Mouse (Mus musculus) left cerebral cortex, postnatal 36 days (tissue): Measurements from ENCODE around the gene Gm19402. TPM values are rescaled to one million over a fixed set of nuclear protein-coding genes. Genes with fewer than 3 reads are reported as not detected.

Experiments
- DNase-seq, 2 experiments: peaks; one replicate each; pipeline ENCODE4 v3.0.0; 2021 to 2022; ENCODE audit warnings: low spot score in 2 of 2, mixed read lengths in 1 of 2
- intact Hi-C: fragments of 180-260 bp; cut with DNase I; formaldehyde crosslinking; loops from one replicate; pipeline ENCODE4 v1.15.1; 2025
- microRNA-seq: library from miRNA; unstranded; fragments of <30 nt; microRNA quantifications from one replicate; pipeline ENCODE4 v1.2.0, GENCODE M21; 2022
- total RNA-seq, 2 experiments: library from RNA; stranded (reverse); gene quantifications; 2 replicates each; pipeline ENCODE4 v1.2.3; 2021

Gene Gm19402
- total RNA-seq, 2 experiments from 2014 or later = not detected

DNA sequence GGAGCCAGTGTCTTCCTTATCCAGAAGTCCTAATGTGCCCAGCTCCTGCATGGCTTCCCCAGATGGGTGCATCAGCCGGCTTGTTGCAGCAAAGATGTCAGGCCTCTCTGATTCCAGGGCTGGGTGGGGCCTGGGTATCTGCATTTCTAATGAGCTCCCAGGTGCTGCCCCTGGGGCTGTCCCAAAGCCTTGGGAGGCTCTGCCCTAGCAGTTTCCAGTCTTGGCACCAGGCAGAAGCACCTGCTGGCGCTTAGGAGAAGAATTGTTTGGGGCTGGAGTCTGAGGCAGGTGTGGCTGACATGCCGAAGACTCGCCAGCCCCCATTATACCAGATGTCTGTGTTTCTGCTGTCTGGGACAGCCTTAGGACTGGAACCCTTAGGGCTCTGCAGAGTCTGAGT is 19.8 kb downstream of the Gm19402 start:
- DNase-seq = no peak
- intact Hi-C loops = no loop called here

DNA sequence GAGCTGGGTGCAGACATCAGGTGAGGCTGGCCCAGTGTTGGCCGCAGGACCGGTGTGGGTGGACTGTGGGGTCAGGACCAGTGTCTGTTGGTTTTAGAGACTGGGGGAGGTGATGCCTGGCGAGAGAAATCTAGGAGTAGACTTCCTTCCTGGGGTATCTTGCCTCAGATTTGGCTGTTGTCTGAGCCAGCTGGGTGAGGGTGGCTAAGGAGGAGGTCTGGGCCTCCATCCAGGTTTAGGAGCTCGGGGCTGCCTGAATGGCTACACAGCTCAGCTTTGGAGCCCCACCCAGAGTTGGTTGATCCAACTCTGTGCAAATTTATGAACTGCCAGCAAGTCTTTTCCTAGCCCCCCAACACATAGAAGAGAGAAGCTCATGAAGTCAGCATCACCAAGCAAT is 23.2 kb downstream of the Gm19402 start:
- DNase-seq = peak in 1 of 2 experiments; percentile 56

DNA sequence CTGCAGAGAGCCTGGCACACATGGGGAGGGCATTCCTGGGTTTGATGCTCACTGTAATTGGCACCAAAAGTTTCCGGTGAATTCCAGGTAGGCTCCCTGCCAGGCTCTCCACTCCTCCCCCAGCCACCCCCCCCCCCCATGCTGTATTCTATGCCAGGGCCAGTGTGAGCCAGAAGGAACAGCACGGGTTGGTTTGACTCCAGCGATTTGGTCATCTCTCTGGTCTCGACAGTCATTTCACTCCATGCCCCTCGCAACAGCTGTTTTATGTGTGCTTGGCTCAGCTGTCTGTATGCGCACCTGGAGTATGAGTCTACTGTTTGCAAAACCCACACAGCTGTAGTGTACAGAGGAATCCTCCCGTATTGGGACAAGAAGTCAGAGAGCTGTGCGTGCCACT is 24.2 kb downstream of the Gm19402 start:
- no peak for DNase-seq
- intact Hi-C loops = no loop called here

More for the DNA sequence above, 23.2 kb downstream of the Gm19402 start:
- intact Hi-C loops = no loop called here

DNA sequence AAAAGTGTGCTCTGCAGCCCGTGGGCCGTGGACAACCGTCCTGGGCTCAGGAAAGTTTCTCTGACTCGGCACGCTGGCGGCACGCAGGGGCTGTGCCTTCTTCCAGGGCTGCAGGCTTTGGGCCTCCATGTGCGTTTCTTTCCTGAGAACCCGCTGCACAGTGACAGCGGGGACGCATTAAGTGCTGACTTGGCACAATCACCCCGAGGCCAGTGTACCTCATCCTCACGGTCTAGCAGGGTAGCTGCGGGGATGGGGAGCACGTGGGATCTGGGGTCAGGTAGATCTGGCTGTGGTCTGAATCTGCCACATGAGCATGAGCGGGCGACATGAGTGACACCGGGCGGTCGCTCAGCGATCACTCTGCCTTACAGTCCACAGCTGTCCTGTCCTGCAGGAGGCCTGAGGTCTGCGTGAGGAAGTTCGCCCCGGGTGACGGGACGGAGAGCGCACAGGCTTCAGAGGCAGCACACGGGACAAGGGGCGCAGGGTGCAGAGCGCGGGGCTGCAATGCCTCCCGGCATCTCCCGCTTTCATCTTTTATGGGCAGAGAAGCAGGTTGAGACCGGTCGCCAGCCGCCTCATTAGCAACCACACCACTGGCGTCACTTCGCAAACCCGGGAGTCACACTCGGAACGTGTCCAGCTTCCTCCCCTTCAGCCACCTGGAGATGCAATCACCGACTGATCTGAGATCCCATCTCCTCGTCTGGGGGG is 26.4 kb downstream of the Gm19402 start:
- intact Hi-C loops = no loop called here
- DNase-seq = no peak

DNA sequence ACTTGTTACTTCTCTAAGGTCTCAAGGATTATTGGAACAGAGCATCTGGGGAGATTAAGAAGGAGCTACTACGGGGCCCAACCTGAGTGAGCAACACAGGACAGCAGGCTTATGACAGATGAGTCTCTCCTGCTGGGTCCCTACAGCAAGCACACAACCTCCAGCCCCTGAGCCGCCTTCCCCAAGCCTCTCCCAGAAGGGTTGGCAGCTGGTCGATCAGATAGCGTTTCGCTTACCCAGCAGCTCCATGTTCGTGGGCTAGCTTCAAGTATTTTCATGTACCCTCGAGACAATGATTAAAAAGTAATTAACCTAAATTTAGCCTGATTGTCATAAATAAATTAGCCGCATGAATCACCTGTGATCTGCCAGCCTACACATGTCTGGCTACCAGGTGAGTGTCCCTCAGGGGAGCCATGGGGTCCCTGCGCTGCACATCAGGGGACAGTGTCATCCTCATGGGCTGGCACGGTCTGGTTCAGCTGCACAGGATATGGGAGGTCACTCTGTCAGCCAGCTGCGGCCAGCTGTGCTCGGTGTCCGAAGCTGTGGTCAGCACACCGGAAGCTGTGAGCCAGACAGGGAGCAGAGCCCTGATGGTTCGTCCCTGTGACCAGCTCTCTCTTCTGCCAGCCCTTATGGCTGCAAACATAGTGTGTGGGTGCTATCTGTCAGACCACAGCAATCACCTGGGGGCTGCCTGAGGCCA is 32.1 kb downstream of the Gm19402 start:
- DNase-seq = no peak
- intact Hi-C loops = no loop called here

DNA sequence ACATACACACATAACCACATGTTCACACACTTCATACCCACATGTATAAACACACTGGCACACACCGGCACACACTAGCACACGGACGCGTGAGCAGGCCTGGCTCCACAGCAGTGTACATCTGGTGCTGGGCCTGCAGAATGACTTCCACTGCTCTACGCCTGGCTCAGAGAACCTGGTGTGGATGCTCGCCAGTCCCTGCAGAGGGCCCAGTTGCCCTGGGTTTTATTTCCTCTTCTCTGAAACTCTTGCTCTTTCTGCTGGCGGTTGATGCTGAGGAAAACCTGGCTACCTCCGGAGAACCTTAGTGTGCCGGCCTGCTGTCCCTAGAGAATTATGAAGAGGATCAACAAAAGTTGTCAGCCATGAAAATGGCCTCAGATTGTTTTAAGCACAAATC is 38.5 kb downstream of the Gm19402 start:
- DNase-seq = no peak
- intact Hi-C loops = no loop called here

DNA sequence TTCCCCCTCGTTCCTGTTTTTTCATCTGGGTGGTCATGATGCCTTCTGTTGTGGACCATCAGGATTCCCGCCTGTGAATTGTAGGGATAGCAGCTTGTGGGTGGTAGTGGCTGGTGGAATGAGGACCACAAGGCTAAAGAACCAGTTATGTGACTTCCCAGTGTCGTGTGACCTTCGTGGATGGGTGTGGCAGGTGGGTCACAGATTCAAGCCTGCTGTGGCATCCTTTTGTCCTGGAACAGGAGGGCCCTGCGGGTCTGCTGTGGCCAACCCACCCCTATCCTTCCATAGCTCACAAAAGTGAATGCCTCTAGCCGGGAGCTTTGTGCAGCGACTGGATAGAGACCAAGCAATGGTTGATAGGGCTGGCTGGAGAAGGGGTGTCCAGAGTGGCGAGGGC is 42.7 kb downstream of the Gm19402 start:
- intact Hi-C loops = no loop called here
- DNase-seq = no peak

DNA sequence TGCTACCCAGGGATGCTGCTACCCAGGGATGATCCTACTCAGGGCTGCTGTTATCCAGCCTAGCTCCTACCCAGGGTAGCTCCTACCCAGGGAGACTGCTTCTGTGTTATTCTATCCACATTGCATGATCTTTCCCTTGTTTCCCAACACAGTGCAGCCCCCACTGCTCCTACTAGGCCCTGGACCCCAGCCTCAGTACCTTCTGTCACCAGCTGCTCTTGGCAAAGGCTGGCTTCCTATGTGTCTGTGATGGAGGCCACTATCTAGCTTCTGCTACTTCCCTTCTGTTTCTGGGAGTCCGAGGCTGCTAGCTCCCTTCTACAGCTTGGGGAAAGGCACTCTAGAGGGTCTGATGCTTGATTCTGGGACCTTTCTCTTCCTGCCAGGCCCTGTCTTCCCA is 43.1 kb downstream of the Gm19402 start:
- intact Hi-C loops = no loop called here
- no peak for DNase-seq

DNA sequence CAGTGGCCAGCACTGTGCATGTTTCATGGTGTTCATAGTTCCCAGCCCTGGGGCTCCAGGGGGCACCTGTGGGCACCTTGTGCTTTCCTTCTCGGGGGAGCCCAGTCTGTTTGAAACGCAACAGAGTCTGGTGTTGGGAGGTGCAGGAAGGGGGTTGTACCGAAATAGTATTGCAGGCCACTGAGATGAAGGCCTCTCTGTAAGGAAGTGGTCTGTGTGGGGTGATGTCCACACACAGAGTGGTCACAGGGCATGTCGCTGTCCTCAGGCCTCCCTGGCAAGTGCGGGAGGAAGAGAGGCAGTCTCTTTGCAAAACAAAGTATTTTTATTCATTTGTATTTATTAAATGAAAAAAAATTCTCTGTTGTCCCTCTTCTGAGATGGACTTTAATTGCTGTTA is 45.0 kb downstream of the Gm19402 start:
- DNase-seq = no peak
- intact Hi-C loops = no loop called here

DNA sequence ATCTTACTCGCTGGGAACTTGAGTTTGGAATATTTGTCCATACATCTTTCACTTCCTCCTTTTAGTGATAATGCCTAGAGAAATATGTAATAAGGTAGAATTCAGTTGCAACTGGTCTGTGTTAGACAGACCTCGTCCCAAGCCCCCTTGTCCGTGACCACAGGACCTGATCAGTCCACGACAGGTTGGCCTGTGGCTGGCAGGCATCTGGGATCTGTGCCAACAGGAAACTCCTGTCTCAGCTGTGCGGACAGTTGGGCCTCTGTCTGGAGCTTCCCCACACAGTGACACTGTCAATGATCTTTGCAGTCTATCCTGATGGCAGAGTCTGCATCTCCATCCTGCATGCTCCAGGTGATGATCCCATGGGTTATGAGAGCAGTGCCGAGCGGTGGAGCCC is 47.4 kb downstream of the Gm19402 start:
- intact Hi-C loops = no loop called here
- DNase-seq = no peak

Small RNAs within 50 kb of the gene (microRNA-seq; reads per million reads assigned to microRNA genes)
- gene Mir1930 = 5.6 reads per million, percentile 19 among the genes with 10 or more reads in this experiment

Other genes starting within 250 kb of the Gm19402 start
- gene Fam207a, start 175.0 kb downstream of the Gm19402 start, total RNA-seq = 10 to 100 TPM; 33.7 to 33.8 TPM
- 1 to 10 TPM; 2.9 to 3.4 TPM for gene Itgb2, start 160.5 kb downstream of the Gm19402 start, total RNA-seq
- 10 to 100 TPM; 71.2 to 88.3 TPM for gene Pttg1ip, start 109.0 kb downstream of the Gm19402 start, total RNA-seq
- 100 to 1,000 TPM; 140 to 168 TPM for gene Sumo3, start 84.7 kb downstream of the Gm19402 start, total RNA-seq
- gene Gm49325, start 84.6 kb downstream of the Gm19402 start, total RNA-seq = 10 to 100 TPM in 1 of 2 experiments, 1 to 10 TPM in 1; 9.8 to 18.2 TPM
- gene Ube2g2, start 68.5 kb downstream of the Gm19402 start, total RNA-seq = 10 to 100 TPM; 46.2 to 46.4 TPM
- under 1 TPM in 1 of 2 experiments, not detected in 1; 0.25 TPM for gene Tspear, start 4.2 kb downstream of the Gm19402 start, total RNA-seq
- not detected for gene Gm9508, start 6.5 kb upstream of the Gm19402 start, total RNA-seq
- gene Gm10272, start 15.9 kb upstream of the Gm19402 start, total RNA-seq = not detected
- gene Gm10024, start 20.7 kb upstream of the Gm19402 start, total RNA-seq = not detected
- not detected for gene Gm10142, start 25.1 kb upstream of the Gm19402 start, total RNA-seq
- not detected for gene Krtap12-1, start 29.8 kb upstream of the Gm19402 start, total RNA-seq
- not detected for gene Gm10100, start 35.7 kb upstream of the Gm19402 start, total RNA-seq
- not detected for gene Gm18596, start 51.9 kb upstream of the Gm19402 start, total RNA-seq
- not detected for gene Gm9736, start 60.6 kb upstream of the Gm19402 start, total RNA-seq
- gene Gm3233, start 68.9 kb upstream of the Gm19402 start, total RNA-seq = not detected
- gene Gm3238, start 80.6 kb upstream of the Gm19402 start, total RNA-seq = not detected
- not detected for gene Gm7138, start 86.2 kb upstream of the Gm19402 start, total RNA-seq
- gene Gm3250, start 91.8 kb upstream of the Gm19402 start, total RNA-seq = not detected
- not detected for gene Gm7137, start 97.4 kb upstream of the Gm19402 start, total RNA-seq
- not detected for gene Gm9639, start 104.3 kb upstream of the Gm19402 start, total RNA-seq
- not detected for gene Gm19668, start 108.4 kb upstream of the Gm19402 start, total RNA-seq
- not detected for gene Gm9507, start 121.1 kb upstream of the Gm19402 start, total RNA-seq
- not detected for gene Gm2696, start 123.9 kb upstream of the Gm19402 start, total RNA-seq
- gene Krtap10-4, start 136.3 kb upstream of the Gm19402 start, total RNA-seq = not detected
- gene Krtap10-10, start 145.2 kb upstream of the Gm19402 start, total RNA-seq = not detected
- gene Gm36176, start 156.0 kb upstream of the Gm19402 start, total RNA-seq = not detected
- gene Gm10318, start 162.1 kb upstream of the Gm19402 start, total RNA-seq = not detected
- gene Gm3285, start 171.2 kb upstream of the Gm19402 start, total RNA-seq = not detected
- 10 to 100 TPM; 11.7 to 12.6 TPM for gene Lrrc3, start 211.8 kb upstream of the Gm19402 start, total RNA-seq